Mouse (Mus musculus) ES-E14 (cell line): ENCODE results near the gene Cul4a. TPM values are rescaled to one million over a fixed set of nuclear protein-coding genes. Genes with fewer than 3 reads are reported as not detected.

Source experiments
- DNase-seq: peaks from one replicate; pipeline ENCODE4 v3.0.0-alpha.2; 2013; ENCODE audit warnings: low read depth, low spot score
- H3K27ac ChIP-seq: 2 replicates; pipeline ENCODE4 v1.5.1; 2012; ENCODE audit warnings: low read depth, mild to moderate bottlenecking, low read length, moderate library complexity, mixed read lengths; ENCODE audit not compliant: poor library complexity, insufficient read depth, severe bottlenecking
- H3K36me3 ChIP-seq: 2 replicates; pipeline ENCODE4 v1.6.1; 2012; ENCODE audit warnings: mild to moderate bottlenecking, low read length, moderate library complexity, mixed read lengths; ENCODE audit not compliant: control insufficient read depth, poor library complexity, insufficient read depth, severe bottlenecking
- H3K4me1 ChIP-seq, 2 experiments: fragments of 150-350 bp in 1 of 2; sonication (generic) in 1 of 2; 2 replicates each; pipeline ENCODE4 v1.6.1; 2012; ENCODE audit warnings: low read length in 2 of 2, mild to moderate bottlenecking in 1 of 2, mixed read lengths in 1 of 2; ENCODE audit not compliant: control insufficient read depth in 2 of 2, insufficient read depth in 2 of 2, poor library complexity in 1 of 2
- H3K4me3 ChIP-seq, 2 experiments: fragments of 150-350 bp in 1 of 2; sonication (generic) in 1 of 2; 2 replicates each; pipeline ENCODE4 v1.5.1; 2012; ENCODE audit warnings: low read length in 2 of 2, low read depth in 1 of 2, mild to moderate bottlenecking in 1 of 2, mixed read lengths in 1 of 2; ENCODE audit not compliant: insufficient read depth in 1 of 2, poor library complexity in 1 of 2, severe bottlenecking in 1 of 2
- H3K9ac ChIP-seq: 2 replicates; pipeline ENCODE4 v1.6.1; 2012; ENCODE audit warnings: low read depth, mild to moderate bottlenecking, low read length, mixed read lengths; ENCODE audit not compliant: poor library complexity, insufficient read depth, severe bottlenecking
- H3K9me3 ChIP-seq: fragments of 150-350 bp; sonication (generic); 2 replicates; pipeline ENCODE4 v1.6.1; 2012; ENCODE audit warnings: low read depth, mild to moderate bottlenecking, low read length; ENCODE audit not compliant: control insufficient read depth, insufficient read depth
- CHD2 ChIP-seq: IDR thresholded peaks from 2 replicates; pipeline ENCODE4 v1.6.1; 2014; ENCODE audit warnings: mild to moderate bottlenecking, low read depth, low read length, inconsistent platforms
- HCFC1 ChIP-seq: IDR thresholded peaks from 2 replicates; pipeline ENCODE4 v1.6.1; 2012; ENCODE audit warnings: low read length, inconsistent platforms, borderline replicate concordance; ENCODE audit not compliant: insufficient read depth
- MAFK ChIP-seq: IDR thresholded peaks from 2 replicates; pipeline ENCODE4 v1.6.1; 2014; ENCODE audit warnings: mild to moderate bottlenecking, low read depth, low read length, inconsistent platforms; ENCODE audit not compliant: insufficient read depth
- ZC3H11A ChIP-seq: IDR thresholded peaks from 2 replicates; pipeline ENCODE4 v1.6.1; 2012; ENCODE audit warnings: low read depth, mild to moderate bottlenecking, inconsistent platforms, low read length, borderline replicate concordance
- ZNF384 ChIP-seq: IDR thresholded peaks from 2 replicates; pipeline ENCODE4 v1.6.1; 2012; ENCODE audit warnings: low read depth, low read length, inconsistent platforms
- in situ Hi-C, 2 experiments: fragments of 600-800 bp; cut with MboI; formaldehyde crosslinking; loops; one replicate each; pipeline ENCODE4 v1.15.1; 2025; ENCODE audit warnings: low sequenced_read_pairs in 2 of 2, inconsistent platforms in 1 of 2; ENCODE audit not compliant: unreplicated experiment in 2 of 2
- total RNA-seq: library from RNA; depleted of rRNA; stranded (reverse); fragments of 300-350 nt; gene quantifications from 2 replicates; pipeline ENCODE4 v1.2.3, GENCODE M21; 2012

Gene Cul4a
- total RNA-seq, 1 experiment, result 42.7 TPM

DNA sequence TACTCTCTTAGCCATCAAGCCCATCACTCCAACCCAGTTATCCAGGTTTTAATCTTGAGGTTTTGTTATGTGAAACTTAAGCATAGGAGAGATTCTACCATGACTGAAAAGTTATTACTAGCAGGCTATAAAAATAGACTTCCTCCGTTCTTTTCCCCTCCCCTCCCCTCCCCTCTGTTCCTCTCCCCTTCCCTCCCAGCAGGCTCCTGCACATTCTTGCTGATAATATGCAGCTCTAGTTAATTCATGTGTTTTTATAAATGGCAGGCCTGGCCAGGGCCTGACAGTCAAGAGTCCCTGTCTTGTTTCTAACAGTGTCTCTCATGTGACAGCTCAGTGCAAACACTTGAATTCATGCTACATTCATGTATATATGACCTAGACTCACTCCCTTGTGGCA is 65.1 kb downstream of the Cul4a start:
- Histone ChIP-seq H3K27ac (no peak overlapping the region), H3K9ac (no peak overlapping the region), H3K36me3 (peaks cover 67% of the 10 kb centered on the region), H3K4me3 (no peak overlapping the region), H3K4me1 (no peaks in the 10 kb centered on the region), H3K9me3 (no peaks in the 10 kb centered on the region)
- DNase-seq, result no peak
- TF ChIP-seq ZNF384 (no peak), HCFC1 (no peak), MAFK (no peak), ZC3H11A (no peak), CHD2 (no peak)
- in situ Hi-C loops, result no loop called here

DNA sequence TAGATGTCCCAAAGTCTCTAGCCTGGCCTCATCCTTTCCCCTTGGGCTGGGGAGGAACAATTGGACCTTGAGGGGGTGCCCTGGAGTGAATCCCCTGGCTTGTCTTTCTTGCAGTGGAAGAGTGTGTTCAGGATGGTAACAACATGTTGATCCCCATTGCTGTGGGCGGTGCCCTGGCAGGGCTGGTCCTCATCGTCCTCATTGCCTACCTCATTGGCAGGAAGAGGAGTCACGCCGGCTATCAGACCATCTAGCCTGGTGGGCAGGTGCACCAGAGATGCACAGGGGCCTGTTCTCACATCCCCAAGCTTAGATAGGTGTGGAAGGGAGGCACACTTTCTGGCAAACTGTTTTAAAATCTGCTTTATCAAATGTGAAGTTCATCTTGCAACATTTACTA is 68.9 kb downstream of the Cul4a start:
- Histone ChIP-seq H3K27ac (no peak overlapping the region), H3K9me3 (no peaks in the 10 kb centered on the region), H3K4me1 (peaks cover 0 to 6% of the 10 kb centered on the region in 2 experiments; a peak in 1 of 4 replicates), H3K4me3 (no peak overlapping the region), H3K36me3 (peaks cover 73% of the 10 kb centered on the region), H3K9ac (no peak overlapping the region)
- DNase-seq, result no peak
- in situ Hi-C loops, result no loop called here
- no peak for TF ChIP-seq ZNF384

DNA sequence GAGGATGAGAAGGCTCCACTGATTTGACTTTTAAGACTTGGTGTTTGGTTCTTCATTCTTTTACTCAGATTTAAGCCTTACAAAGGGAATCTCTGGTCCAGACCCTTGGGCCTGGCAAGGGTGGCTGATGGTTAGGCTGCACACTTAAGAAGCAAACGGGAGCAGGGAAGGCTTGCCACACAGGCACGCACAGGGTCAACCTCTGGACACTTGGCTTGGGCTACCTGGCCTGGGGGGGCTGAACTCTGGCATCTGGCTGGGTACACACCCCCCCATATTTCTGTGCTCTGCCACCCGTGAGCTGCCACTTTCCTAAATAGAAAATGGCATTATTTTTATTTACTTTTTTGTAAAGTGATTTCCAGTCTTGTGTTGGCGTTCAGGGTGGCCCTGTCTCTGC is 69.4 kb downstream of the Cul4a start:
- Histone ChIP-seq H3K27ac (no peak overlapping the region), H3K4me3 (no peak overlapping the region), H3K9ac (no peak overlapping the region), H3K4me1 (peaks cover 0 to 10% of the 10 kb centered on the region in 2 experiments; a peak in 1 of 4 replicates), H3K36me3 (peaks cover 73% of the 10 kb centered on the region), H3K9me3 (no peaks in the 10 kb centered on the region)
- no peak for TF ChIP-seq CHD2
- TF ChIP-seq ZC3H11A, result no peak
- TF ChIP-seq MAFK, result no peak
- TF ChIP-seq HCFC1, result no peak
- no peak for TF ChIP-seq ZNF384
- in situ Hi-C loops, result no loop called here
- no peak for DNase-seq

DNA sequence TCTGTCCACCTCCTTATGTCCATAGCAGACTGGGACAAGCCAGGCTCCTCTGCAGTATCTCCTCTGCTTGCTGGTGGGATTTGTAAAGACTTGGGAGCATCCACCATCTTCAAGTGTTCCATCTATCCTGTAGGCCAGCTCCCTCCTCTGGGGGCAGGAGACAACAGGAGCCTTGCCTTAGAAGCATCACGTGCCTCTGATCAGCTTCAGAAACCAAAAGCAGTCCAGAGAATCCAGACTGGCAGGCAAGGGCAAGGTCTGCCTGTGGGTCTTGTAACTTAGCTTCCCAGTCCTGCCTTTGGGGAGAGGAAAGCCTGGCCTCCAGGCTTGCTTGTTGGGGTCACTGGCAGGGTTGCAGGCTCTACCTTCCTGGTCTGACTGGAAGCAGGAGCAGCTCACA is 70.2 kb downstream of the Cul4a start:
- in situ Hi-C loops, result no loop called here
- H3K9ac ChIP-seq, result no peak overlapping the region
- no peak for DNase-seq
- TF ChIP-seq ZC3H11A, result no peak
- TF ChIP-seq CHD2, result no peak
- TF ChIP-seq HCFC1, result no peak
- TF ChIP-seq ZNF384, result no peak
- no peak for TF ChIP-seq MAFK
- no peak overlapping the region for H3K4me3 ChIP-seq
- no peak overlapping the region for H3K27ac ChIP-seq
- H3K9me3 ChIP-seq, result no peaks in the 10 kb centered on the region
- H3K36me3 ChIP-seq, result peaks cover 68% of the 10 kb centered on the region
- peaks cover 0 to 11% of the 10 kb centered on the region in 2 experiments; a peak in 2 of 4 replicates for H3K4me1 ChIP-seq

DNA sequence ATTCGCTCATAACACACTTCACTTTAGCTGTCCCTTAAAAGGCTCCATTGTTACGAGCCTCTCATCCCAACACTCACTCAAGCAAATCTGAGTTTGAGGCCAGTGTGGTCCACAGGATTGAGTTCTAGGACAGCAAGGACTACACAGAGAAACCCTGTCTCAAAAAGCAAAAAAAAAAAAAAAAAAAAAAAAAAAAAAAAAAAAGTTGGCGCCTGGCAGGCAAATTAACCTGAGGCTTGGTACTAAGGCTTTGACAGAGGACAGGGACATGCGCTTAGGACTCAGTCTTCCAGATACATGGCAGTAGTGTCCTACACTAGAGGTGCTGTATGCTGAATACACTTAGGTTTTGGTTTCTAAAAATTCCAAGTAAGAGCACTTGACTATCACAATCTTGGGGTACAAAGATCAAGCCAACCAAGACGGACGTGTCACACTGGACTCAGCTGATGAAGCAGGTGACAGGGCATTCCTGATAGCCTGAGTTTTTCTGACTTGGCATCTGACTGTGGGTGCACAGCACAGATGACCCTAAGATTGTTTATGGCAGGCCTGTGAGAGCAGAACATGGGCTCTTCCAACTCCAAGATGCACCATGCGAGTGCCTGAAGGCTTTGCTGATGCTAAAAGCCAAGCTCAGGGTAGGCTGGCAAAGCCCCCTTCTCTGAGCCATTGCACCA is 71.9 kb downstream of the Cul4a start:
- Histone ChIP-seq H3K4me1 (peaks cover 0 to 21% of the 10 kb centered on the region in 2 experiments; a peak in 2 of 4 replicates), H3K36me3 (peaks cover 54% of the 10 kb centered on the region), H3K9me3 (no peaks in the 10 kb centered on the region), H3K9ac (no peak overlapping the region), H3K27ac (no peak overlapping the region), H3K4me3 (no peak overlapping the region)
- TF ChIP-seq ZNF384 (peak; percentile 85), MAFK (no peak)
- in situ Hi-C loops, result no loop called here
- DNase-seq, result no peak
